Mouse (Mus musculus): ENCODE measurements around the gene P2ry10b. TPM values are rescaled to one million over a fixed set of nuclear protein-coding genes. Genes with fewer than 3 reads are reported as not detected.

P2ry10b gene
- polyA plus RNA-seq (2012; rRNA removed), result 0.48 and 0.62 TPM in 2 replicates

DNA sequence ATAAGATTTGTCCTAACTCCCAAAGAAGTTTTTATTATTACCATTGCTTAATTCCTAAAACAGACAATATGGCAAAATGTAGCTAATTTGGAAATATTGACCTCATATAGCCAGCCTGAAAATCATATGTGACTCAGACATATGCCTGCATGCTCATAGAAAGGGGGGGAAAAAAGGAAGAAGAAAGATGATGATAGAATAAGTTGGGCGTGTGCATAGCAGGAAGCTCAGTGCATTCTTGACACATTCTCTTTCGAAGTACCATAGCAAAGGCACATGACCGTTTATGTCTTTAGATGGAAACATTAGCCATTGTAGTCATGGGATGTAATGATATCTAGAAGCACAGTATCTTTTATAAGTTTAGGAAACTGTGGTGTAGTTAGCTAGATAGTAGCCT lies at the start of gene P2ry10b:
P2ry10b (plus strand) TSS at position 247 of the 400 bp plus-strand sequence.

Other genes starting within 250 kb of the P2ry10b start
- gene Lpar4, start 228.3 kb upstream of the P2ry10b start, polyA plus RNA-seq (2012; rRNA removed), result 1.7 and 2.2 TPM in 2 replicates
- 0.01 TPM in 1 of 2 replicates, not detected in the other for gene P2ry10, start 60.4 kb upstream of the P2ry10b start, polyA plus RNA-seq (2012; rRNA removed)
- 0.12 and 0.27 TPM in 2 replicates for gene Gpr174, start 107.0 kb downstream of the P2ry10b start, polyA plus RNA-seq (2012; rRNA removed)

Measured in central nervous system, embryonic 18 days (tissue).